Mouse (Mus musculus) cortical plate, adult 2 months (tissue): ENCODE measurements at regions not wholly inside any gene's neighbourhood (a gene's known extent, or its start where the extent isn't known, plus 50 kb on each side); places are given as distances from the start of the nearest gene placed in this dataset.

ENCODE experiments used
- CTCF ChIP-seq: fragments of 200-500 bp; IDR thresholded peaks from 2 replicates; pipeline ENCODE4 v1.5.1; 2011; ENCODE audit warnings: mild to moderate bottlenecking, control low read depth, low read length; ENCODE audit not compliant: insufficient read depth; ENCODE audit errors: extremely low read depth
- POLR2A ChIP-seq: fragments of 200-500 bp; IDR thresholded peaks from 2 replicates; pipeline ENCODE4 v1.6.1; 2011; ENCODE audit warnings: mild to moderate bottlenecking, low read length, control low read depth; ENCODE audit not compliant: insufficient read depth; ENCODE audit errors: extremely low read depth

DNA sequence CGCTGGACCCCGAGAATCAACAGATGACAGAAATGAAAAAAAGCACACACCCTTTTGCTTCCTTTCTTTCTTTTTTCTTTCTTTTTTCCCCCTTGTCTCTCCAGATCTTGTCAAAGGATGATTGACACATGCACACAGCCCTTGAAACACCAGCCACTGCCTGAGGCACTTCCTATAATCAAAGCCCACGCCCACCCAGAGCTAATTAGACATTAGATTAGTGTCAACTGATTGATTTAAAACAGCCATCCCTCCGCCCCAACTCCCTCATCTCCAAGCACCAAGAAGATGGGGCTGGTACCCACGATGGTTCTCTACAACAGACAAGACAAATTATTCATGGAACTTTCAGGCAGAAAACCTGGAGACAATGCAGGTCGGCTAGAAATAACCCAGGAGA, 239.5 kb upstream of the Sox9 start:
- TF ChIP-seq POLR2A (no peak), CTCF (no peak)
